Mouse (Mus musculus) intestine, embryonic 16.5 days (tissue): Measurements from ENCODE around the gene Ppp2r5a. TPM values are rescaled to one million over a fixed set of nuclear protein-coding genes. Genes with fewer than 3 reads are reported as not detected.

ENCODE experiments used
- ATAC-seq: fragments of 200-750 bp; cut with Nextera tagmentation; 2 replicates; pipeline ENCODE4 v1.8.0; 2017; ENCODE audit warnings: moderate TSS enrichment, moderate library complexity
- H3K27ac ChIP-seq: fragments of 300-500 bp; sonication (generic); 2 replicates; pipeline ENCODE4 v1.5.1; 2014; ENCODE audit warnings: mild to moderate bottlenecking, low read length
- H3K27me3 ChIP-seq: fragments of 300-500 bp; sonication (generic); replicated peaks from 2 replicates; pipeline ENCODE4 v1.6.1; 2014; ENCODE audit warnings: low read length, control low read depth, mixed read lengths; ENCODE audit not compliant: control insufficient read depth, insufficient read depth
- H3K36me3 ChIP-seq: fragments of 300-500 bp; sonication (generic); 2 replicates; pipeline ENCODE4 v1.6.1; 2014; ENCODE audit warnings: low read length, control low read depth; ENCODE audit not compliant: control insufficient read depth, insufficient read depth
- H3K4me1 ChIP-seq: fragments of 300-500 bp; sonication (generic); 2 replicates; pipeline ENCODE4 v1.6.1; 2014; ENCODE audit warnings: low read length, control low read depth, mixed read lengths; ENCODE audit not compliant: control insufficient read depth, insufficient read depth
- H3K4me2 ChIP-seq: fragments of 300-500 bp; sonication (generic); 2 replicates; pipeline ENCODE4 v1.6.1; 2014; ENCODE audit warnings: low read depth, low read length, control low read depth
- H3K4me3 ChIP-seq: fragments of 300-500 bp; sonication (generic); 2 replicates; pipeline ENCODE4 v1.5.1; 2014; ENCODE audit warnings: mild to moderate bottlenecking, low read length
- H3K9ac ChIP-seq: fragments of 300-500 bp; sonication (generic); 2 replicates; pipeline ENCODE4 v1.6.1; 2014; ENCODE audit warnings: low read depth, low read length
- H3K9me3 ChIP-seq: fragments of 300-500 bp; sonication (generic); 2 replicates; pipeline ENCODE4 v1.6.1; 2016; ENCODE audit warnings: low read length, control low read depth; ENCODE audit not compliant: control insufficient read depth
- WGBS: fragments of 180-500 bp; shearing (Covaris S2); extraction: QIAGEN DNeasy Blood & Tissue Kit; methylation state at CpG from one replicate; pipeline ENCODE4 v1.1.7; 2014; 5-methylcytosine and 5-hydroxymethylcytosine counted together
- polyA plus RNA-seq: library from polyadenylated mRNA; unstranded; fragments of >200 nt; fragmentation: Nextera tagmentation; extraction: Ambion mirVana; gene quantifications from 2 replicates; pipeline ENCODE4 v1.2.1, GENCODE M21; 2015

Ppp2r5a gene
- polyA plus RNA-seq, result 11.3 and 11.8 TPM in 2 replicates

DNA sequence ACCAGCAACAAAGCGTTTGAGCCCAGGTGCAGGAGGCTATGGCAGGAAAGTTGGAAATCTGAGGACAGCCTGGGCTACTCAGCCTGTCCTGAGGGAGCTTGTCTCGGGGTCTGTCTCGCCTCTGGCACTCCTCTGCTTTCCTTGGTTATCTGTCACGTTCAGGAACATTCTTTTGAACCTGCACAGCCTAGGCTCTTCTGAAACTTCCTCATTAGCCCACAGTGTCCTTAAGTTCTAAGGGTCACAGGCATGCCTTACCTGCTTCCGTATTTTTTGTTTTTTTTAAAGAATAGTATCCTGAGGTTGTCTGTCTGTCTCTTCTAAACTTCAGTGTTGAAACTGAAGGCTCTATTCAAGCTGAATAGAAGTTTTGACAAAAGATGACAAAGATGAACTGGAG lies at the start of gene Ppp2r5a:
Ppp2r5a (minus strand) TSS at position 199 of the 400 bp plus-strand sequence.
- Histone ChIP-seq H3K27ac (no peak within 1 kb of the TSS), H3K4me1 (peaks cover 6% of the 10 kb centered on the region; the same call in 1 of the 2 replicates), H3K9me3 (no peaks in the 10 kb centered on the region), H3K27me3 (no peaks in the 10 kb centered on the region), H3K36me3 (no peaks in the 10 kb centered on the region), H3K9ac (0 out of 2 replicates have a peak within 1 kb of the TSS, but pooled peaks have one; percentile 33), H3K4me2 (no peak within 1 kb of the TSS), H3K4me3 (no peak within 1 kb of the TSS)
- ATAC-seq, result 0 out of 2 replicates have a peak, but pooled peaks have one; percentile 34
- WGBS, result 49% methylated on average over 5 of the region's 5 CpGs

DNA sequence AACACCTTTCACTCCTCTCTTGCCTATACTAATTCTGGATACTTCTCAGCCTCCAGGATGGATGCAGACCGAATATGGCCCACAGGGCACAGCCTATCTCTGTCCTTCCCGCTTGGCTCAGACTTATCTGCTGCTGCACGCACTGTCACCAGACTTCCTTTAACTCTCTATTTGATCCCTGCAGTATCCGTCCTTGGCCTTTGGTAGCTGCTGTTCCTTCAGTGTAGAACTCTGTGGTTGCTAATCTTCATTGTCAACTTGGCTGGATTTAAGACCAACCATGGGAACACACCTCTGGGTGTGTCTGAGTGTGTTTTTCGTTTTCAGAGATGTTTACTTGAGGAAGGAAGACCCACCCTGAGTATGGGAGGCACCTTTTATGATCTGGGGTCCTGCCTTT lies 47.5 kb upstream of the Ppp2r5a start:
- Histone ChIP-seq H3K27ac (no peak overlapping the region), H3K4me2 (no peak overlapping the region), H3K9ac (no peak overlapping the region), H3K4me3 (no peak overlapping the region), H3K4me1 (peaks cover 2% of the 10 kb centered on the region; the same call in 1 of the 2 replicates), H3K27me3 (no peaks in the 10 kb centered on the region), H3K36me3 (no peaks in the 10 kb centered on the region), H3K9me3 (no peaks in the 10 kb centered on the region)
- ATAC-seq, result no peak
- WGBS, result 47% methylated on average over 5 of the region's 5 CpGs

DNA sequence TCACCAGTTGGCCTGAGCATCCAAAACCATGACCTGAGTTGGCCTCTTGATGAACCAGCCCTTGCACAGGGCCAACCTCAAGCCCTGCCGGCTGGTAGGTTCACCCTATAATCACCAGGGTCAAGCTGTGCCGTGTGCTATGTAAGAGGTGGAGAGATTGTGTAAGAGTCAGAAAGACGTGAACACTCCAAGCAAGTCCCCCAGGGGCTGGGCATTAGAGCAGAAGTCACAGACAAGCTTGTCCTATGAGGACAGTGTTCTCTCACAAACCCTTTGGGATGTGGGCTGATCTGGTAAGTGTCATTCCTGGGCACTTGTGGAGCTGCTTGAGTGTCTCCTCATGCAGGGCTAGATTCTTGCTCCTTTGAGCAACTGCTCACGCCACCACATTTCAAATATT lies 46.5 kb upstream of the Ppp2r5a start:
- H3K9ac ChIP-seq, result no peak overlapping the region
- WGBS, result 90% methylated on average over 4 of the region's 4 CpGs

DNA sequence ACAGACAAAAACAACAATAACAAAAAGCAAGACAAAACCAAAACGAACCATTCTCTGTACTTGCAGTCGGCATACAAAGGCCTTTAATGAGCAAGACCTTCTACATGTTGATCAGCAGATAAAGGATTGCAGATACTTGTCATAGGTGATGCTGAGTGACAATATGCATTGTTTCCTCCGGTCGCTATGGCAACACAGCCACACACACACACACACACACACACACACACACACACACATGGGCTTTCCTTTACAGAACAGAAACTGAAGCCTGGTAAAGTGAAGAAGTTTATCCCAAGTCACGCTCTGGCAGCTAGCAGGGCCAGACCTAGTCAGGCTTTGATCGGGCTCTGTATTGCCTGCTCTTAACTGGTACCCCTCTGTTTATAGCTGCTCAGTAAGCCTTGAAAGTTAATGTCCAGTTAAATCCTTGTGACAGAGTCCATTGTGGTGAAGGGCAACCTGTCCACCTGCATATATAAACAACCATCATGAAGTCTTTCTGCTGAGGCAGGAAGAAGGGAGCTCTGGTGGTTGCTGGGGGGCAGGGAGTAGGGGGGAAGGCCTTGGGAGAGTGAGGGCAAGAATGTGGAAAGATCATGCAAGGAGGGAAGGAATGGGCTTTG lies 44.4 kb upstream of the Ppp2r5a start:
- H3K36me3 ChIP-seq, result no peaks in the 10 kb centered on the region
- no peak overlapping the region for H3K4me3 ChIP-seq
- H3K4me1 ChIP-seq, result no peaks in the 10 kb centered on the region; the same call in 1 of the 2 replicates
- H3K4me2 ChIP-seq, result no peak overlapping the region
- no peak overlapping the region for H3K27ac ChIP-seq
- H3K27me3 ChIP-seq, result no peaks in the 10 kb centered on the region
- no peaks in the 10 kb centered on the region for H3K9me3 ChIP-seq
- no peak for ATAC-seq
- WGBS, result 67% methylated on average over 6 of the region's 6 CpGs
- H3K9ac ChIP-seq, result no peak overlapping the region

More for the DNA sequence above, 46.5 kb upstream of the Ppp2r5a start:
- Histone ChIP-seq H3K27me3 (no peaks in the 10 kb centered on the region), H3K4me1 (peaks cover 2% of the 10 kb centered on the region; the same call in 1 of the 2 replicates), H3K4me3 (no peak overlapping the region), H3K4me2 (no peak overlapping the region), H3K36me3 (no peaks in the 10 kb centered on the region), H3K9me3 (no peaks in the 10 kb centered on the region), H3K27ac (no peak overlapping the region)
- no peak for ATAC-seq

DNA sequence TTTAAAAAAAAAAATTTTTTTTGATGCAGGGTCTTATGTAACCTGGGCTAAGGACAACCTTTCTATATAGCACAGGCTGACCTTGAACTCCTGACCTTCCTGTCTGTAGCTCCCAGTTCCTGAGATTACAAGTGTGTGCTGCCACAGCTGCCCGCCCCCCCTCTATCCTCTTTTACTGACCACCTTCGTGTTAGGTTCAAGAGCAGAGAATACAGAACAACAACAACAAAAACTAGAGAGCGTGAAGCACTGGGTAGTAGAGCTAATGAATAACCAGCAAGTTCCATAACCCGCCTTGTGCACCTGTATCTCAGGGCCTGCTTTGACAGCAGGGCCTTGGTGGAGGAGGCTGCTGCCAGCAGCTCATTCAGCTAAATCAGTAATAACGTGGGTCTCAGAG lies 43.2 kb upstream of the Ppp2r5a start:
- Histone ChIP-seq H3K4me3 (no peak overlapping the region), H3K4me2 (no peak overlapping the region), H3K4me1 (no peaks in the 10 kb centered on the region; the same call in 1 of the 2 replicates), H3K27me3 (no peaks in the 10 kb centered on the region), H3K9ac (no peak overlapping the region), H3K27ac (no peak overlapping the region), H3K9me3 (no peaks in the 10 kb centered on the region), H3K36me3 (no peaks in the 10 kb centered on the region)
- peak; percentile 27; the same call in 1 of the 2 replicates for ATAC-seq
- WGBS, result 68% methylated on average over 5 of the region's 5 CpGs

DNA sequence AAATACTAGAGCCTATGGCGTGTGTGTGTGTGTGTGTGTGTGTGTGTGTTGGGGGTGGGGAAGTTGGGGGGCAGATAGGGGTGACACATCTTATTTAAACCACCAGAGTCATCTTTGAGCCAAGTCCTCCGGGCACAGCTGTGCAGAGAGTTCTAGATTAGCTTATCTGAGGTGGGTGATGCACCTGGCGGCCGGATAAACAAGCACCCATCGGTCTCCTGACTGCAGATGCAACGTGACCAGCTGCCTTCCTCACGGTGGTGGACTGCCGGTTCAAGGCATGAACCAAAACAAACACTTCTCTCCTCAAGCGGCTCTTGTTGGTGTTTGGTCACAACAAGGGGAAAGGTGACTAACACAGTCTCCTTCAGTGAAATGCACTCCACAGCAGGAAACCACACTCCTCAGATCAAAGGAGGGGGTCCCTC lies 42.8 kb upstream of the Ppp2r5a start:
- Histone ChIP-seq H3K36me3 (no peaks in the 10 kb centered on the region), H3K9me3 (no peaks in the 10 kb centered on the region), H3K9ac (no peak overlapping the region), H3K4me1 (no peaks in the 10 kb centered on the region; the same call in 1 of the 2 replicates), H3K27me3 (no peaks in the 10 kb centered on the region), H3K4me2 (no peak overlapping the region), H3K27ac (no peak overlapping the region), H3K4me3 (no peak overlapping the region)
- ATAC-seq, result 0 out of 2 replicates have a peak, but pooled peaks have one; percentile 43
- 59% methylated on average over 9 of the region's 9 CpGs for WGBS

DNA sequence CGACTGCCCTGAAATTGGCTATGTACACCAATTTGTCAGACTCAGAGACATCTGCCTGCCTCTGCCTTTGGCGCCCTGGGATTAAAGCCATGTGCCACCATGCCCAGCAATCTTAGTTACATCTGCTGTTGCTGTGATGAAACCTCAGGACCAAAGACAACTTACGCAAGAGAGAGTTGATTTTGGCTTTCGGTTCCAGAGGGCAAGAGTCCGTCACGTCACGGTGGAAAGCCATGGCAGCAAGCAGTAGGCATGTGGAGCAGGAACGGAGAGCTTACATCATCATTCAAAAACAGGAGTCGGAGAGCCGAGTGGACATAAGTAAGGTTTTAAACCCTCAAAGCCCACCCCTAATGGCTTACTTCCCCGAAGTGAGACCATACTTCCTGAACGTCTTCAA lies 42.3 kb upstream of the Ppp2r5a start:
- no peaks in the 10 kb centered on the region; the same call in 1 of the 2 replicates for H3K4me1 ChIP-seq
- H3K4me3 ChIP-seq, result no peak overlapping the region
- H3K9me3 ChIP-seq, result no peaks in the 10 kb centered on the region
- H3K4me2 ChIP-seq, result no peak overlapping the region
- H3K27ac ChIP-seq, result no peak overlapping the region
- H3K27me3 ChIP-seq, result no peaks in the 10 kb centered on the region
- no peak for ATAC-seq
- no peaks in the 10 kb centered on the region for H3K36me3 ChIP-seq
- 82% methylated on average over 12 of the region's 12 CpGs for WGBS
- H3K9ac ChIP-seq, result no peak overlapping the region

DNA sequence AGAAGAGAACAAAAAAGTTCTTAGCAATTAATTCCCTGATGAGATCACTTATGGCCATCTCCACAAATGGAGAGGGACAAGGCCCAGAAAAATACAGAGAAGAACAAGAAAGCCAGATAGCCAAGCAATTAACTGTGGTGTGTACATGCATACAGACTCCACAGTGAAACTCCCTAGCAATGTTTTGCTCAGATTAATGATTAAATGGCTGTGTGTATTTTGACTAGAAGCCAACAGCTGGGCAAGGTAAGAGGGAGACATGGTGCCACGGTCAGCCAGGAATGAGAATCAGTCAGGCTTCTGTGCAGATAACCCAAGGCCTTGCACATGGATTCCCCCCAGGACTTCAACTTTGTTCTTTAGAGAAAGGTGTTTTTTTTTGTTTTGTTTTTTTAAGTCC lies 41.4 kb upstream of the Ppp2r5a start:
- H3K36me3 ChIP-seq, result no peaks in the 10 kb centered on the region
- no peaks in the 10 kb centered on the region for H3K27me3 ChIP-seq
- WGBS, result 35% methylated on average over 1 of the region's 1 CpGs
- no peak overlapping the region; the same call in 1 of the 2 replicates for H3K27ac ChIP-seq
- no peak overlapping the region for H3K9ac ChIP-seq
- no peak overlapping the region for H3K4me3 ChIP-seq
- ATAC-seq, result peak; percentile 73
- H3K9me3 ChIP-seq, result no peaks in the 10 kb centered on the region
- H3K4me1 ChIP-seq, result no peaks in the 10 kb centered on the region; the same call in 1 of the 2 replicates
- H3K4me2 ChIP-seq, result no peak overlapping the region

DNA sequence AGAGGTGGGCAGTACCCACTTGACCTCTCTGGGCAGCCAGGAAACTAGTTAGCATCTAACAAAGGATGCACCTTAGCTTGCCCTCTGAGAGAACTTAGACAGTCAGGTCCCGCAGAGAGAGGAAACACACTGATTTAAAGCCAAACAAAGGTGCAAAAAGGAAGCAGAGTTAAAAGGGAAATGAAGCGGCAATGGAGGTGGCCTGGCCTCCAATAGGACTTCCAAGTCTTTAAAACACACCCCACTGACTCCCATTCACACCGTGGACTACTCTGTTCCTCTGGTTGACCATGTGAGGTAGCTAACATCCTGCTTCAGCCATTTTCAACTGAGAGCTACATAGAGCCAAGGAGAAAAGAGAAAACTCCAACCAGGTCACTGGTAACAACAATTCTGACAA lies 35.9 kb upstream of the Ppp2r5a start:
- ATAC-seq, result no peak
- H3K27ac ChIP-seq, result no peak overlapping the region
- H3K4me2 ChIP-seq, result no peak overlapping the region
- H3K4me3 ChIP-seq, result no peak overlapping the region
- peaks cover 6% of the 10 kb centered on the region; the same call in 1 of the 2 replicates for H3K4me1 ChIP-seq
- H3K36me3 ChIP-seq, result no peaks in the 10 kb centered on the region
- H3K9ac ChIP-seq, result no peak overlapping the region
- WGBS, result 58% methylated on average over 3 of the region's 3 CpGs
- H3K9me3 ChIP-seq, result no peaks in the 10 kb centered on the region
- no peaks in the 10 kb centered on the region for H3K27me3 ChIP-seq
